Mouse (Mus musculus): ENCODE results near the gene Armc7. TPM values are rescaled to one million over a fixed set of nuclear protein-coding genes. Genes with fewer than 3 reads are reported as not detected.

The Armc7 gene
- polyA plus RNA-seq (2017; shearing (Covaris generic)): 100 to 1,000 TPM in 1 of 2 experiments, 10 to 100 TPM in 1; 98.8 to 112 TPM

GRCm38 (mm10) chr11:115475025-115475757, at the start of gene Armc7:
Gene Armc7, plus strand, starts transcription at chr11:115475667.

GRCm38 (mm10) chr11:115439906-115440595, 35.4 kb upstream of the Armc7 start, which contains the start of gene Trim80:
Gene Trim80, plus strand, starts transcription at chr11:115440545.

GRCm38 (mm10) chr11:115462243-115462891, 13.1 kb upstream of the Armc7 start, which contains the start of gene Slc16a5:
Gene Slc16a5, plus strand, starts transcription at chr11:115462474.

GRCm38 (mm10) chr11:115491356-115492083, 16.1 kb downstream of the Armc7 start, which contains the start of gene Nt5c:
Gene Nt5c, minus strand, starts transcription at chr11:115491862.

GRCm38 (mm10) chr11:115514238-115514663, 38.8 kb downstream of the Armc7 start, which contains the start of gene Jpt1:
Gene Jpt1, minus strand, starts transcription at chr11:115514387.

GRCm38 (mm10) chr11:115536038-115536681, 60.7 kb downstream of the Armc7 start, which contains the start of gene Sumo2:
Gene Sumo2, minus strand, starts transcription at chr11:115536276.

Other genes with a start within 250 kb of the Armc7 start
- gene Grin2c, start 208.4 kb upstream of the Armc7 start, polyA plus RNA-seq (2017; shearing (Covaris generic)): under 1 TPM in 1 of 2 experiments, not detected in 1; 0.04 TPM
- gene Fdxr, start 198.6 kb upstream of the Armc7 start, polyA plus RNA-seq (2017; shearing (Covaris generic)): 10 to 100 TPM; 25.0 to 35.0 TPM
- gene Fads6, start 178.0 kb upstream of the Armc7 start, polyA plus RNA-seq (2017; shearing (Covaris generic)): 1 to 10 TPM in 1 of 2 experiments, under 1 TPM in 1; 0.87 to 1.1 TPM
- gene Otop2, start 168.5 kb upstream of the Armc7 start, polyA plus RNA-seq (2017; shearing (Covaris generic)): not detected
- gene Ush1g, start 153.6 kb upstream of the Armc7 start, polyA plus RNA-seq (2017; shearing (Covaris generic)): not detected
- gene Otop3, start 140.9 kb upstream of the Armc7 start, polyA plus RNA-seq (2017; shearing (Covaris generic)): under 1 TPM in 1 of 2 experiments, not detected in 1; 0.89 TPM
- 1 to 10 TPM; 6.2 to 9.8 TPM for gene Hid1, start 107.9 kb upstream of the Armc7 start, polyA plus RNA-seq (2017; shearing (Covaris generic))
- under 1 TPM in 1 of 2 experiments, not detected in 1; 0.24 TPM for gene Cdr2l, start 93.8 kb upstream of the Armc7 start, polyA plus RNA-seq (2017; shearing (Covaris generic))
- gene Mrpl58, start 71.9 kb upstream of the Armc7 start, polyA plus RNA-seq (2017; shearing (Covaris generic)): 100 to 1,000 TPM; 140 TPM
- 100 to 1,000 TPM; 599 to 724 TPM for gene Atp5h, start 55.7 kb upstream of the Armc7 start, polyA plus RNA-seq (2017; shearing (Covaris generic))
- gene Kctd2, start 55.5 kb upstream of the Armc7 start, polyA plus RNA-seq (2017; shearing (Covaris generic)): 10 to 100 TPM; 53.6 to 95.0 TPM
- under 1 TPM in 1 of 2 experiments, not detected in 1; 0.15 TPM for gene Trim80, start 35.1 kb upstream of the Armc7 start, polyA plus RNA-seq (2017; shearing (Covaris generic))
- 10 to 100 TPM in 1 of 2 experiments, 1 to 10 TPM in 1; 5.5 to 33.6 TPM for gene Slc16a5, start 13.2 kb upstream of the Armc7 start, polyA plus RNA-seq (2017; shearing (Covaris generic))
- gene Nt5c, start 16.2 kb downstream of the Armc7 start, polyA plus RNA-seq (2017; shearing (Covaris generic)): 100 to 1,000 TPM; 323 to 410 TPM
- 100 to 1,000 TPM; 464 to 578 TPM for gene Jpt1, start 38.7 kb downstream of the Armc7 start, polyA plus RNA-seq (2017; shearing (Covaris generic))
- 100 to 1,000 TPM; 672 to 692 TPM for gene Sumo2, start 60.6 kb downstream of the Armc7 start, polyA plus RNA-seq (2017; shearing (Covaris generic))
- 100 to 1,000 TPM in 1 of 2 experiments, 10 to 100 TPM in 1; 76.0 to 110 TPM for gene Nup85, start 88.8 kb downstream of the Armc7 start, polyA plus RNA-seq (2017; shearing (Covaris generic))
- 10 to 100 TPM; 59.7 to 74.7 TPM for gene Mrps7, start 128.3 kb downstream of the Armc7 start, polyA plus RNA-seq (2017; shearing (Covaris generic))
- gene Gga3, start 128.4 kb downstream of the Armc7 start, polyA plus RNA-seq (2017; shearing (Covaris generic)): 10 to 100 TPM; 52.9 to 57.6 TPM
- 100 to 1,000 TPM; 163 to 252 TPM for gene Mif4gd, start 137.3 kb downstream of the Armc7 start, polyA plus RNA-seq (2017; shearing (Covaris generic))
- gene Slc25a19, start 152.6 kb downstream of the Armc7 start, polyA plus RNA-seq (2017; shearing (Covaris generic)): 10 to 100 TPM; 54.4 to 75.9 TPM
- 100 to 1,000 TPM; 209 to 232 TPM for gene Grb2, start 232.9 kb downstream of the Armc7 start, polyA plus RNA-seq (2017; shearing (Covaris generic))